15 mouse cellular contexts compared by ENCODE assay signal in the genomic region with DNA sequence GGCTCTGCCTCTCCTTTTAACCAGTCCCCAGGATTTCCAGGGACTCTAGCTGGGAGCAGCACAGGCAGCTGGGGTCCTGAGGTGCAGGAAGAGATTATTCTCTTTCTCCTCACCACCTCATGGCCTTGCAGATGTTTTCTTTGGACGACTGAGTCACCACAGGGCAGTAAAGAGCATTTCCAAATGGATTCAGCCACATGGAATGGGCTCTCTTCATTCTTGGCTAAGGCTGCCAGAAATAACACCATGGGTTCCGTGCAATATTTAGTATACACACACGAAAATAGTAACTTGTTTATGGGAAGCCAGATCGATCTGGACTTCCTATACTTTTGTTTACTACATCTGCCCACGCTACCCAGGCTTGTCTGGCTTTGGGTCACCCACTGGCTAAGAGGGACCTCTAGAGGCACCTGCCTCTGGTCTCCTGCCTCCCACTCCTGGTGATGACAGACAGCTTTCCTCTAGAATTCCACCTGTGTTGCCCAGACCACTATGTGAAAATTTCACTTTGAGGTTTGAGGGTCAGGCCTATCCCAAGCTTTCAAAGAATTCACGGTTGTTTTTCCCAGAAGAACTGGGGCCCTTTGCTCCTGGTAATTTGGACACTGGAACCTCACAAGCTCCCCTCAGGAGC. TPM values are rescaled to one million over a fixed set of nuclear protein-coding genes. Genes with fewer than 3 reads are reported as not detected.
"Had no signal": no experiment of that assay in that cellular context is flagged by ENCODE, and none has a peak within 500 bp of the region (broad histone marks: within the 10 kb centered on the region; RNA-seq: fewer than 3 reads in every experiment).

No protein-coding gene starts in this region.

- H3K36me3 ChIP-seq: limb, embryonic 15.5 days; lung, embryonic 15.5 days; midbrain, embryonic 12.5 days had no signal

- DNase-seq: kidney, adult 9 months; layer of hippocampus, adult 9-11 months; layer of hippocampus, postnatal 36 days; right cerebral cortex, adult 18-20 months; thymus, adult 2 months; thymus, postnatal 25 days had no signal

- H3K27me3 ChIP-seq: limb, embryonic 15.5 days; liver, embryonic 12.5 days; lung, embryonic 15.5 days; midbrain, embryonic 12.5 days; stomach, embryonic 15.5 days had no signal

- H3K4me1 ChIP-seq: limb, embryonic 15.5 days; midbrain, embryonic 12.5 days; stomach, embryonic 15.5 days had no signal

- H3K9ac ChIP-seq: limb, embryonic 15.5 days; liver, embryonic 12.5 days; lung, embryonic 15.5 days; midbrain, embryonic 12.5 days; stomach, embryonic 15.5 days had no signal

- ATAC-seq: liver, embryonic 12.5 days; midbrain, embryonic 16.5 days had no signal

- H3K9me3 ChIP-seq: limb, embryonic 15.5 days; lung, embryonic 15.5 days; midbrain, embryonic 12.5 days; stomach, embryonic 15.5 days had no signal

- H3K27ac ChIP-seq: kidney, postnatal 0 days; limb, embryonic 15.5 days; liver, embryonic 12.5 days; lung, embryonic 15.5 days; midbrain, embryonic 12.5 days; stomach, embryonic 15.5 days had no signal

- H3K4me3 ChIP-seq: limb, embryonic 15.5 days; liver, embryonic 12.5 days; lung, embryonic 15.5 days; midbrain, embryonic 12.5 days; stomach, embryonic 15.5 days had no signal

- H3K4me2 ChIP-seq: limb, embryonic 15.5 days; liver, embryonic 12.5 days; lung, embryonic 15.5 days; midbrain, embryonic 12.5 days; stomach, embryonic 15.5 days had no signal

RNA-seq across cellular contexts. Expression of a gene that starts 22.1 kb away (rescaled TPM):
- total RNA-seq: megakaryocyte-erythroid progenitor cell, adult 5-6 weeks had no signal
- polyA plus RNA-seq: limb, embryonic 11.5 days; limb, embryonic 15.5 days; lung, embryonic 15.5 days; midbrain, embryonic 12.5 days; midbrain, embryonic 16.5 days had no signal
